Mouse (Mus musculus): ENCODE data around the gene Lrp5.

GRCm38 (mm10) chr19:3574593-3575094 is 111.7 kb downstream of the Lrp5 start:
- no peak for TF ChIP-seq CTCF (IDR thresholded peaks at IDR 0.05; ENCODE audit: control insufficient read depth, insufficient read depth, insufficient read length)
- TF ChIP-seq USF1 (IDR thresholded peaks at IDR 0.05; ENCODE audit: low read depth), result no peak
